Mouse (Mus musculus): ENCODE results near the gene Cln3.

The Cln3 gene

DNA sequence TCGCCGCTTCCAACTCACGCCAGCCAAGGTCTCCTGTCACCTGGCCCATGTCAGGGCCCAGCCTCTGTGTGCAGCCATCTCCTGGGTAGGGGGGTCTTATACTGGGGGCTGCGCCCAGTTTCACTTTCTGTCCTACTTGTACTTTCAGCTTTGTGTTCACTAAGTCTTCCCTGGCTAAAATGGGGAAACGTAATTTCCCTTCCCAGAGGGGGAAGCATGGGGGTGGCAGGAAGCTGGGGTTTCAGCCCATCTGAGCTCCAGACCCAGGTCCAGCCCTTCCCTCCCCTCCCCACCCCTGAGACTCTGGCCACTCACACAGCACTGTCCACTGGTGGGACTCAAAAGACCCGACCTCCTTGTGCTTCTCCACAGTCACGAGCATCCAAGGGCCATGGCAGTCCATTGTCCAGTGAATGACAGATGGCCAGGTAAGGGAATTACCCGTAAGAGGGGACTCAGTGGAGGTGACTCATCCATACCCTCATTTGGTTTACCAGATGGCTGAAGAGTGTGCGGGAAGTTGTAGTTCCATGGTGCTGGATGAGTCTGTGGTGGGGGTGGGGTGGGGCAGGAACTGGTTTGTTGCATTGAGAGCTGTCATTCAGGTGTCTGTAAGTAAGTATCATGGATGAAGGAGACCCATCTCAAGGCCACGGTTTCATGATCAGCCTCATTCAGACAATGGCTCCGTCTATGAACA is 9.4 kb upstream of the Cln3 start, which contains the start of gene Il27:
Gene Il27, minus strand, starts transcription at position 80 of the 700 bp plus-strand sequence.
- no peak for DNase-seq

DNA sequence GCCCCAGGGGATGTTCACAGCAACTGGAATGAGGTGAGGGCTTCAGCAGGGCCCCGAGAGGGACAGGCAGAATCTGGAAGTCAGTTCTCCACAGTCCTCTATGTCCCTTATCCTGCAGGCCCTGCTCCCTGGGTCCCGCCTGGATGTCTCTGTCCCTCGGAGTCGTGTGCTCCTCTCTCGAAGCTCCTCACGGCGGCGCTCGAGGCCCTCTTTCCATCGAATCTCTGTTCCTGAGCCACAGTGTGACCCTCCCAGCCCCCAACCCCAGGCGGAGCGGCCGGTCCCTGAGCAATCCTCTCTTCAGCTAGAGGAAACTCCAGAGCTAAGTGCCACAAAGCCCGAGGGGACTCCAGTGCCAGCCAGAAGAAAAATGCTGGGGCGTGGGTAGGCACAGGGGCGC is 2.2 kb upstream of the Cln3 start:
- peak; percentile 59 to 61 for DNase-seq

DNA sequence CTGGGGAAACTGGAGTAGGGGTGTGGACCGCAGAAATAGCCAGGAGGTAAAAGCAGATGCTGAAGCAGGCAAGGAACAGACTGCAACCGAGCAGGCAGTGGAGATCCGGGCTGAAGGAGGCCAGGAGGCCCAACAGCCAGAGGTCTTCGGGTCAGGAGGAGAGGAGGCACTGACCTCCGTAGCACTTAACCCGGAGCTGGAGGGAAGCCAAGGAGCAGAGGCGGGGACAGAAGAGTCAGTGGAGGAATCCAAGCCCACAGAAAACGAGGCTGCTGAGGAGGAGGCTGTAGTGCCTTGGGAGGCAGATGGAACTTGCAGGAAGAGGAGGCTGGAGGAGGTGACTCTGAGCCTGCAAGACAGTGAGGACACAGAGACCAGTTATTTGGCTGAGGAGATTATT is 1.2 kb upstream of the Cln3 start:
- DNase-seq, result peak; percentile 78 to 86

DNA sequence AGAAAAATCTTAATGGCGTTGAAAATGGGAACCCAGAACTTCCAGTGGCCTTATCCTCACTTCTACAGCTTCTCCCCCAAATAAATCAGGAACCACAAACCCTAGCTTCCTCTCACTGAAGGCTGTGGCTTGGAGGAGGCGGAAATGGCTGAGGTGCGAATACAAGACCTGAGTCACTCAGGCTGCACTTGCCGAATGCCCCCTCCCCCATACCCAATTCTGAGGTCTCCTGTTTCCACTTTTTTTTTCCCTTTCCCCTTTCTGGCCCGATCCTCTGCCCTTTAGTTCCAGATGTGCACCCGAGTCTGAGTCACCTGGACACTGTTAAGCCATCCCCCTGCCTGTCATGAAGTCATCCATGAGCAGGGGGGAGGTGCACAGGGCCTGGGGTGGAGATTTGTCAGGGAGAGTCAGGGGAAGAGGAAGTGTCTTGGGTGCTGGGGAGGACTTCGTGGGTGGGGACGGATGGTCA is 1.1 kb downstream of the Cln3 start, which contains the start of gene Apobr:
Gene Apobr, plus strand, starts transcription at position 437 of the 472 bp plus-strand sequence.
- DNase-seq, result peak in 1 of 2 experiments; percentile 41

DNA sequence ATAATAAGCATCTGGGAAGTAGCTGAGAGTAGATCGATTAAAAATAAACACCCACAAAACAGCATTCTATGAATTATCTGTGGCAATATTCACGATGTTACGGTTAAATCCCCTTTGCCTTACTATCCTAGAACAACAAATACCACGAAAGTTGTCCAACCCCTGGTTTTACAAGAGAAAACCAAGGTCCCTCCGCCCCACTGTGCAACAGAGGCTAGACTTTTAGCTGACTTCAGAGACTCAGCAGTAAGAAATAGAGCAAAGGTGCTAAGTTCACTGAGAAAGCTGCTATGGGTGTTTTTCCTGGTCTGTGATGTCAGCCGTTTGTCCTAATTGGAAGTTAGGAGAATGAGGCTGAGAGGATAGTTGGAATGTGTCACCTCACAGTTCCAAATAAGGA is 1.9 kb downstream of the Cln3 start:
- DNase-seq, result no peak

DNA sequence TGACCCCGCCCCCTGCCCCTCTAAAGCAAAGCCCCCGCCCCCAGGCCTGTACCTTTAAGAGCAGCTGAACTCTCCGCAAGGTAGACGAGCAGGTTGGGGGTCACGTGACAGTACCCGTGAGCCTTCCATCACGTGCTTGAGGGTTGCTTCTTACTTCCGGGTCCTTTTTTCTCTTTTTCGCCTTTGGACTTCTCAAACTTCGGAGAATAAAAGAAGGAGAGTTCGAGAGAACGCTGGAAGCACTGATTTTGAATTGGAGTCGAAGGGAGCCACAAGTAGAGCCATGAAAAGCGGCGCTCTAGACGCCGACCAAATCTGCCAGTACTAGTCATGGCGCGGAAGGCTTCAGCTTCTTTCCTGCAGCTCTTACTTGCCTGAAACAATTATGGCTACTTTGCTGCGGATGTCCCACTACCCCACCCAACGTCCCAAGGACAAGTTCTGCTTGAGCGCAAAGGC is 2.3 kb downstream of the Cln3 start:
- peak; percentile 95 to 97 for DNase-seq

DNA sequence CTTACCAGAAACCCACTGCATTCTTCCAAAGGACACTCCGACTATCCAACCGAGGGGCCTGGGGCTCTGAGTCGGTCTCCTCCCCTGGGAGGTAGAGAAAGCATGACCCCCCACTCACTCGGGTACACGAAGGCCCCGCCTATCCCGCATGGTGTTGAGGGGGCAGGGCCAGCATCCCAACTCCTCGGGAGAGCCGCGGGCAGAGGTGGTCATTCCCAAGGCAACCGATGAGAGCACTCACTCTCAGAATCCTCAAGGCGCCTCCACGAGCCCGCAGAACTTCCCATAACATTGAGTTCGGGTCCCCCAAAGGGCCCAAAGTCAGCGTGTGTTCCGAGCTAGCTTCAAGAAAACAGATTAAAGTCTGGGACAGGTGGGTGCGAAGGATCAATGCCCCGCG is 2.9 kb downstream of the Cln3 start:
- peak; percentile 39 to 76 for DNase-seq

DNA sequence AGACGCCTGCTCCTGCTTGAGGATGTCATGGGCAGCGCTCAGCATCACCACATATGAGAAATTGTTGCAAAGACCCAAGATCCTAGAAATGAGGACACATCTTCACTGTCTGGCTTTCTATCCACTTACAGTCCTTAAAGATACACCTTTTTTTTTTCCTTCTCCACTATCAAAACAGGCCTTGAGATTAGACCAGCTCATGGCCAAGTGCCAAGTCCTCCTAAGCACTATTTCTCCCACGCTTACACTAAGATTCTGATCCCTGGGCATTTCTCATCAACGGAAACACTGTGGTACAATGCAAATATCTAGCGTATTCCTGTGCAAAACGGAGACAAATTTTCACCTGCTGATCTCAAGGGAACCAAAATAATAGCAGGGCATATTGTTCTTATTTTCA is 4.0 kb downstream of the Cln3 start:
- DNase-seq, result peak in 1 of 2 experiments; percentile 32

DNA sequence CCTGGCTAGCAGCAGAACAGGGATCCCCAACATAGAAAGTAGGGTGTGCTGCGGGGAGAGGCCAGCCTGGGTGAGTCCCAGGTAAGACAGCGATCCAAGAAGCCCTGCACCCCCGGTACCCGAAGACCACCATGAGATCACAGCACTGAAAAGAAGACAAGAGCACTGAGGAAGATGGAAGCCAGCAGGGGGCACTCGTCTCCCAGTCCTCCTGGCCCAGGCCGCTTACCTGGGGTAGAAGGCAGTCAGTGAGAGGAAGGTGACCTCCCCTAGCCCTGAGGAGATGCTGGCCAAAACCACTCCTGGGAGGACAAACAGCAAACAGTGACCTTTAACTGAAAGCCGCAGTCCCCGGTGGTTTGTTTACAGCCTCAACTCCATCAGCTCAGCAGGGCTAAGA is 6.4 kb downstream of the Cln3 start:
- peak; percentile 83 to 87 for DNase-seq

DNA sequence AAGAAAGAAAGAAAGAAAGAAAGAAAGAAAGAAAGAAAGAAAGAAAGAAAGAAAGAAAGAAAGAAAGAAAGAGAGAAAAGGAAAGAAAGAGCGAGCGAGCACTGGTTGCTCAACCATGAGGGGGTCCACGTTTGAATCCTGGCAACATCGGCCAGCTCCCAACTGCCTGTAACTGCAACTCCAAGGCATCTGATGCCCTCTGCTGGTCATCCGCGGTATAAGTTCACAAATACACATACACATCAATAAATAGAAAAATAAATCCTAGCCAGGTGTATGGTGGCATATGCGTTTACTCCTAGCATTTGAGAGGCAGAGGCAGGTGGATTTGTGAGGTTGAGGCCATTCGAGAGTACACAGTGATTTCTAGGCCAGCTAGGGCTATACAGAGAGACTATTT is 8.7 kb downstream of the Cln3 start:
- peak; percentile 73 to 86 for DNase-seq

DNA sequence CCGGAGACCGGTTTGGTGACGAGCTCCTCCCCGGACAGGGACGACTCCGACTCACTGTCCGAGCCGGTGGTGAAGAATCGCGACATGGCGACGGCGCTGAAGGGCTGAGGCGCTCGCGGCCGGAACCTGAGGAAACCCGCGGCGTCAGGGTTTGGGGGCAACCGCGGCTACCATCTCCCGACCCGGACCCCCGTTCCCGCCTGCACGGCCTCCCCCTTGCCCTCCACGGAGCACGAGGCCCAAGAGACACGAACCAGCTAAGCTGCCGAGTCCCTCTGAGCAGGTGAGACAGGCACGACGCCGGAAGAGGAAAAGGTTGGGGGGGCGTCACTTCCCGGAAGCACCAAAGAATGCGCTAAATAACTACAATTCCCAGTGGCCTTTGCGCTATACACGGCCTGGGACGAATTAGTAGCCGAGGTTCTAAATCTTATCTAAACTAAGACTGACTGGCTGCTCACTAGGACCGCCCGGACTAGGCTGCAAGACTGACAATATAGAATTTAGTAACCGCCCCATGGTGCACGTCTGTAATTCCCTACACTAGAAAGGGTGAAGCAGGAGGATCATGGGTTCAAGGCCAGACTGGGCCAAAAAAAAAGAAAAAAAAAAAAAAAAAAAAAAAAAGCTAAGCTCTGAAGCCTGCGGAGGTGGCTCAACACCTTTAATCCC is 19.4 kb downstream of the Cln3 start, which contains the start of gene Eif3c:
Gene Eif3c, minus strand, starts transcription at position 318 of the 672 bp plus-strand sequence.
- peak; percentile 90 to 93 for DNase-seq

DNA sequence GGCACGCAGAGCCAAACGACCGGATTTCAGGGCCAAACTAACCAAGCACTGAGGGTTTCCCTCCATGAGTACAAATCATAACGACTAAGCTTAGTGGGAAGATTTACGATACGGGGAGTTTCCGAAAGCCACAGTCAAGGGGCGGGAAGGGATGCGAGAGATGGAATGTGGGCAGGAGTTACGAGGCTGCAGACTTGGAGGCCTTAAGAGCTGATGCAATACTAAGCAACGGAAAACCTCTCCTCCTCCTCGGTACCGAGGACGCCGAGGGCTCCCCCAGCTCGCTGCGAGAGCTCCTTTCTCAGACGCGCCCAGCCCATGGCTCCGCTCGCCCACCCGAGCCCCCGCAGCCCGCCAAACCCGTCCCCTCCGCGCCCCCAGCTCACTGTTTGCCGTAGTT is 19.9 kb downstream of the Cln3 start:
- peak; percentile 16 to 58 for DNase-seq

DNA sequence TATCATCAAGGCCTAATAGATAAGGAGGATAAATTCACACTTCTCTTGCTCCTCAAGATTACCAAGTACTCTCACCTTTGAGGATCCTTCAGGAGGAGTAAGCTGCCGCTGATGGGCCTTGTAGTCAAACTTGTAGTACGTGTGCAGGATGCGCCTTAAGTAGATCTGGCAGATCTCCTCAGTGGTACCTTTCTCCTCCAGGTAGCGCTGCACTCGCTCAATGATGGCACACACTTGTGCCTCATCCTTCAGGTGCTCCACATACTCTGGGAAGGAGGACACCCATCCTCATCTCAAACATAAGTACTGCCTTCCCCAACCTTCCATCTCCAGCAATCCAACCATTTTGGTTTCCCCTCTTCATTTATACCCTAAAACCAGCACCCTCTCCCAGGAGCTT is 29.0 kb downstream of the Cln3 start:
- no peak for DNase-seq

DNA sequence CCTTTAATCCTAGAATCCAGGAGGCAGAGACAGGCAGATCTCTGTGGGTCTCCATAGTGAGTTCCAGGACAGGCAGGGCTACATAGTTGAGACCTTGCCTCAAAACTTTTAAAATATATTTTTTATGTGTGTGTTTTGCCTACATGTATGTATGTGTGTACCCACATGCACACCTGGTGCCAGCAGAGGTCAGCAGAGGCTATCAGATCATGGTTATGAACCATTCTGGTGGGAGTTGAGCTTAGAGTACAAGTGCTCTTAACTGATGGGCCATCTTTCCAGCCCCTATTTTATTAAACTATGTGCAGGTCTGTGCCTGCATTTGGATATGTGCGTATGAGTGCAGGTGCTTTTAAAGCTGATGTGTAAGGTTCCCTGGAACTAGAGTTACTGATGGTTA is 30.8 kb downstream of the Cln3 start:
- DNase-seq, result peak in 1 of 2 experiments; percentile 18

DNA sequence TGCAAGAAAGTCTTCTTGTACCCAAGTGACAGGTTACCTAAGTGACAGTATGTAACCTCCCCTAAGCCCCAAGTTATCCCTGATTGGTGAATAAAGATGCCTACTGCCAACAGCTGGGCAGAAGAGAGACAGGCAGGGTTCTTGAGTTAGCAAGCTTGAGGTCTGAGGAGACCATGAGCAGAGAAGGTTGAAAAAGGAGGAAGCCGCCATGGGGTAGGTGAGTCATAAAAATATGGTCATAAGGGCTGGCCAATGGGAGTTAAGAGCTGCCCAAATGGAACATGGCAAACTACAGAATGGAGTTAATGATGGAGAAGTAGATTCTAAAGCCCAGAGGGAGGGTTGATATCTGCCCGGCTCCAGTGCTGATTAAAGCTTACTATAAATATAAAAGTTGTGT is 40.0 kb downstream of the Cln3 start:
- DNase-seq, result no peak

DNA sequence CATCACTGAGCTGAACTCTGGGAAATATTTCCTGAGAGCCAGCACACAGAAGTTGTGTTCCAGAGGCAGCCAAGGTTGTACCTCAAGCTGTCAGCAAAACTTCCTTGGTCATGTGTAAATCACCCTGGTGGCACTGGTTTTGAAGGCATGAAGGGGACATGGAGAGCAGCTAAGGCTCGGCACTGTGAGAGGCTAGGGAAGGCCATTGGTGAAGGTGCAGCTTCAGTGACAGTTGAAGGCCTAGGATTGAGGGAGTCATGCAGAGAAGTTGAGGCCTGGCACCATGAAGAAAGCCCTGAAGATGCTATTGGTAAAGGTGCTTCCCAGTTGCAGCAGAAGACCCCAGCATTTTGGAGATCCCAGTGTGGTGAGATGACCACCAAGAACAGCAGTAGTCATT is 44.0 kb downstream of the Cln3 start:
- DNase-seq, result no peak

DNA sequence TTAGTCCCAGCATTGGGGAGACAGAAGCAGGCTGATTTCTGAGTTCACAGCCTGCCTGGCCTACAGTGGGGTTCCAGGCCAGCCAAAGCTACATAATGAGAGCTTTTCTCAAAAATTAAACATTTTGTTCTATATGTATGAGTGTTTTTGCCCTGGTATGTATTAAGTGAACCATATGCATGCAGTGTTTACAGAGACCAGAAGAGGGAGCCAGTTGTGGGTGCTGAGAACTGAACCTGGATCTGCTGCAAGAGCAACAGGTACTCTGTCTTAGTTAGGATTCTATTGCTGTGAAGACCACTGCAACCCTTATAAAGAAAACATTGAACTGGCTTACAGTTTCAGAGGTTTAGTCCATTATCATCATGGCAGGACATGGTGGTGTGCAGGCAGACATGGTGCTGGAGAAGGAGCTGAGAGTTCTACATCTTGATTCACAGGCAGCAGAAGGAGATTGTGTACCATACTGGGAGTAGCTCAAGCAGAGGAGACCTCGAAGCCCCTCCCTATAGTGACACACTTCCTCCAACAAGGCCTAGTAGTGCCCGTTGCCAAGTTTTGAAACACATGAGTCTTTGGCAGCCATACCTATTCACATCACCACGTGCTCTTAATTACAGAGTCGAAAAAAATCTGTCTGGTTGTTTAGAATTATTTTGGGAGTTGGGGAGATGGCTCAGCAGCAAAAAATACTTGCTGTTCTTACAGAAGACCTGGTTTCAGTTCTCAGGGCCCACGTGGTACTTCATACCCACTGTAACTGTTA is 47.6 kb downstream of the Cln3 start:
- DNase-seq, result peak in 1 of 2 experiments; percentile 41

DNA sequence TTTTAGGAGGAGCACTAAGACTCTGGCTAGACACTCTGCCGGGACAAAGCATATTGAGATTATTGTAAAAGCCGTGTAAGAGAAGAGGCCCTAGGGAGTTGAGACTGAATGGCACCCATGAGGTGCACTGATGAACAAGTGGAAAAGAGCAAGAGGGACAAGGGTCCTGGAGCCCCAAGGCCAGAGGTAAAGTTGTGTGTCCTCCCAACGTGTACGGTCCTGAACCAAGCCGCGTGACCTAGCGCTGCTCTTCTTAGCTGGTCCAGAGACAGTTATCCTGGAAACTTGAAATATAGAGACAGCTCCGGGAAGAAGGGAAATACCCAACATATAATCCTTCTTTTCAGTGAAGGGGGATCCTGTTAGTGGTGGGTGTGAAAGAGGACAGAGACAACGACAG is 49.2 kb downstream of the Cln3 start:
- DNase-seq, result no peak

DNA sequence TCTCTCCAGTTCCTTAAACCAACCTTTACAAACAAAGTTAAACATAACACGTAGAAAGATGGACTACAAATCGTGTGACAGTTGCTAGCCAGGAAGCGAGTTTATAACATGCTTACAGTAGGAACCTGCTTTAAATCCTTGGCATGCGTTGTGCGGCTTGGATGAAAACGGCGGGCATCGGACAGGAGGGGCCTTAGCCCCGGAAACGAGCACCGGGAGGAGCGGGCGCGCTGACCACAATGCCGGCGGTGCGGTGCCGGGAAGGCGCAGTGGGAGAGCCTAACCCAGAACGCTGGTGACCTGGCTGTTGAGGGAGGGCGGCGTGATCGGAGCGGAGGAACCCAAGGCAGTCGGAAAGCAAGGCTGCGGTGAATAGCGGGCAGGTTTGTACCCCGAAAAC is 49.9 kb downstream of the Cln3 start:
- DNase-seq, result peak in 1 of 2 experiments; percentile 22

DNA sequence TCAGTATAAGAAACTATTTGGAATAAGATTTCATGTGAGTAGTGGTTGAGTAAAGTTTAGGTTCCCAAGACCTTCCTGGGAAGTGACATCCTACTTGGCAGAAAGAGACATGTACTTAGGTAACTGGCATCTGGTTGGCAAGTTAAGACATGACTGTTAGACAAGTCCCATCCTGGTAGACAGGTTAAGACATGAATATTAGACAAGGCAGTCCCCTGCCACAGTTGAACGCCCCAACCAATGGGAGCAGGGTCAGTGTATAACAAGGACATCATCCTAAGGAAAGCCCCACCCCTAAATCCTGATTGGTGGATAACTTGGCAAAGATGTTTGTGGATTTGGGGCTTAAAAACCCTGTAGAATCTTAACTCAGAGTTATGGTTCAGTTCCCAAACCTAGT is 52.2 kb downstream of the Cln3 start:
- DNase-seq, result no peak

DNA sequence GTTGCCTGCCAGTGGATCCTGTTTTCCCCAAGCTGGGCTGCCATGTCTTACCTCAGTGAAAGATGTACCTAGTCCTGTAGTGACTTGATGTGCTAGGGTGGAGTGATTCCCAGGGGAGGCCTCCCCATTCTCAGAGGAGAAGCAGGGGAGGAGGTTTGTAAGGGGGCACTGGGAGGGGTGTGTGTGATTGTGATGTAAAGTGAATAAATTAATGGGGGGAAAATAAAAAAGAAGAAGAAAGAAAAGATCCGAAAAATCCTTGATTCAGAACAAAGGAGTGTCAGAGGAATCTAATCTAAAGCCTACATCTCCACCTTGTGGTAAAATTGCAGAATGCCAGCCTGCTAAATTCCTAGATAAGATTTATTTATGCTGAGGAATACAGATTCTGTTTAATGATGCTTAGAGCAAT is 57.4 kb downstream of the Cln3 start:
- DNase-seq, result peak in 1 of 2 experiments; percentile 45

DNA sequence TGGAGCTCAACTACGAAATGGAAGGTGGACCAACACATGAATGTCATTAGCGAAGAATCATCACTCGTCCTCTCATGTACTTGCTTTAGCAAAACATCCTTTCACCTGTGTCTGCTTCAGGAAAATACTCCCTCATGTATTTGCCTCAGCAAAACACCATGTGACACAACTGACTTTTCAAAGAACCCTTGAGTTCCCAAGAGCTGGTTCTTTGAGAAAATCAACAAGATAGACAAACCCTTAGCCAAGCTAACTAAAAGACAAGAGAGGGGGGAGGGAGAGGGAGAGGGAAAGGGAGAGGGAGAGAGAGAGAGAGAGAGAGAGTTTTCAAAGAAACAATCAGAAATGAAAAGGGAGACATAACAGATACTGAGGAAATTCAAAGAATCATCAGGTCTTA is 62.3 kb downstream of the Cln3 start:
- DNase-seq, result no peak

Data from kidney, postnatal 25 days (tissue).